Mouse (Mus musculus): ENCODE results near the gene Gm20696. TPM values are rescaled to one million over a fixed set of nuclear protein-coding genes. Genes with fewer than 3 reads are reported as not detected.

Gene Gm20696
- total RNA-seq, 2 experiments from 2014 or later = 9.0 to 9.2 TPM

GRCm38 (mm10) chr6:99261737-99262130, 404.9 kb downstream of the Gm20696 start:
- no peak overlapping the region for H3K27ac ChIP-seq
- H3K4me3 ChIP-seq = no peak overlapping the region
- no peak for TF ChIP-seq CTCF (IDR thresholded peaks at IDR 0.05)
- intact Hi-C loops (cut with DNase I) = loop anchor here (10.0 kb wide), 2 partner anchors 737 to 1157 kb away; no protein-coding TSS in a partner anchor
- no peak for DNase-seq (ENCODE audit: extremely low spot score in 1 of 2, low spot score in 2 of 2)

- no peak for DNase-seq (ENCODE audit: extremely low spot score in 1 of 2, low spot score in 2 of 2)
- Histone ChIP-seq H3K27ac (no peak overlapping the region), H3K4me3 (no peak overlapping the region)
- TF ChIP-seq CTCF (IDR thresholded peaks at IDR 0.05) = no peak
- intact Hi-C loops (cut with DNase I) = loop anchor here (10.0 kb wide), 2 partner anchors 736 to 1156 kb away; no protein-coding TSS in a partner anchor
Measured at GRCm38 (mm10) chr6:99260941-99261736, 405.5 kb downstream of the Gm20696 start.

- TF ChIP-seq CTCF (IDR thresholded peaks at IDR 0.05) = no peak
- no peak overlapping the region for H3K4me3 ChIP-seq
- H3K27ac ChIP-seq = no peak overlapping the region
- DNase-seq (ENCODE audit: extremely low spot score in 1 of 2, low spot score in 2 of 2) = no peak
- intact Hi-C loops (cut with DNase I) = no loop called here
Measured at GRCm38 (mm10) chr6:99258346-99258745, 408.3 kb downstream of the Gm20696 start.

GRCm38 (mm10) chr6:99257676-99258075, 408.9 kb downstream of the Gm20696 start:
- no peak overlapping the region for H3K27ac ChIP-seq
- no peak for DNase-seq (ENCODE audit: extremely low spot score in 1 of 2, low spot score in 2 of 2)
- no peak overlapping the region for H3K4me3 ChIP-seq
- no peak for TF ChIP-seq CTCF (IDR thresholded peaks at IDR 0.05)
- intact Hi-C loops (cut with DNase I) = no loop called here

- Histone ChIP-seq H3K27ac (no peak overlapping the region), H3K4me3 (no peak overlapping the region)
- intact Hi-C loops (cut with DNase I) = no loop called here
- DNase-seq (ENCODE audit: extremely low spot score in 1 of 2, low spot score in 2 of 2) = no peak
- TF ChIP-seq CTCF (IDR thresholded peaks at IDR 0.05) = no peak
Measured at GRCm38 (mm10) chr6:99253331-99253730, 413.3 kb downstream of the Gm20696 start.

- no peak overlapping the region for H3K4me3 ChIP-seq
- H3K27ac ChIP-seq = no peak overlapping the region
- no peak for DNase-seq (ENCODE audit: extremely low spot score in 1 of 2, low spot score in 2 of 2)
- intact Hi-C loops (cut with DNase I) = no loop called here
- TF ChIP-seq CTCF (IDR thresholded peaks at IDR 0.05) = no peak
Measured at GRCm38 (mm10) chr6:99252816-99253215, 413.8 kb downstream of the Gm20696 start.

- intact Hi-C loops (cut with DNase I) = no loop called here
Measured at GRCm38 (mm10) chr6:99251924-99252323, 414.7 kb downstream of the Gm20696 start.

GRCm38 (mm10) chr6:99251222-99251621, 415.4 kb downstream of the Gm20696 start:
- Histone ChIP-seq H3K27ac (no peak overlapping the region), H3K4me3 (no peak overlapping the region)
- intact Hi-C loops (cut with DNase I) = no loop called here
- TF ChIP-seq CTCF (IDR thresholded peaks at IDR 0.05) = no peak
- DNase-seq (ENCODE audit: extremely low spot score in 1 of 2, low spot score in 2 of 2) = no peak

More at GRCm38 (mm10) chr6:99251924-99252323, 414.7 kb downstream of the Gm20696 start:
- no peak overlapping the region for H3K27ac ChIP-seq
- peak; percentile 33 for TF ChIP-seq CTCF (IDR thresholded peaks at IDR 0.05)
- H3K4me3 ChIP-seq = no peak overlapping the region
- DNase-seq (ENCODE audit: extremely low spot score in 1 of 2, low spot score in 2 of 2) = no peak

GRCm38 (mm10) chr6:99249496-99250030, 417.0 kb downstream of the Gm20696 start:
- Histone ChIP-seq H3K4me3 (no peak overlapping the region), H3K27ac (no peak overlapping the region)
- no peak for TF ChIP-seq CTCF (IDR thresholded peaks at IDR 0.05)
- intact Hi-C loops (cut with DNase I) = no loop called here
- no peak for DNase-seq (ENCODE audit: extremely low spot score in 1 of 2, low spot score in 2 of 2)

GRCm38 (mm10) chr6:99248396-99248795, 418.2 kb downstream of the Gm20696 start:
- Histone ChIP-seq H3K4me3 (no peak overlapping the region), H3K27ac (no peak overlapping the region)
- TF ChIP-seq CTCF (IDR thresholded peaks at IDR 0.05) = no peak
- DNase-seq (ENCODE audit: extremely low spot score in 1 of 2, low spot score in 2 of 2) = no peak
- intact Hi-C loops (cut with DNase I) = no loop called here

GRCm38 (mm10) chr6:99241625-99242395, 424.8 kb downstream of the Gm20696 start:
- TF ChIP-seq CTCF (IDR thresholded peaks at IDR 0.05) = no peak
- Histone ChIP-seq H3K27ac (no peak overlapping the region), H3K4me3 (no peak overlapping the region)
- intact Hi-C loops (cut with DNase I) = no loop called here
- DNase-seq (ENCODE audit: extremely low spot score in 1 of 2, low spot score in 2 of 2) = no peak

- no peak overlapping the region for H3K4me3 ChIP-seq
- no peak for DNase-seq (ENCODE audit: extremely low spot score in 1 of 2, low spot score in 2 of 2)
- H3K27ac ChIP-seq = no peak overlapping the region
- intact Hi-C loops (cut with DNase I) = no loop called here
- TF ChIP-seq CTCF (IDR thresholded peaks at IDR 0.05) = no peak
Measured at GRCm38 (mm10) chr6:99240764-99241163, 425.8 kb downstream of the Gm20696 start.

Measured in left cerebral cortex, adult 2 months (tissue).